Mouse (Mus musculus): Measurements from ENCODE around the gene Stx1b. TPM values are rescaled to one million over a fixed set of nuclear protein-coding genes. Genes with fewer than 3 reads are reported as not detected.
"Not testable (repeated sequence)": the region's sequence is repeated elsewhere in the genome, so short reads cannot be mapped to it uniquely, and the experiment has no call there.

Stx1b gene
- total RNA-seq, 2 experiments from 2014 or later: 449 to 456 TPM

GRCm38 (mm10) chr7:127800435-127801009 is 23.8 kb downstream of the Stx1b start, which contains the start of gene Hsd3b7:
Hsd3b7 (plus strand) TSS chr7:127800604.
- TF ChIP-seq CTCF (IDR thresholded peaks at IDR 0.05): peak; percentile 97
- peak within 1 kb of the TSS; percentile 44 for H3K4me3 ChIP-seq
- intact Hi-C loops (cut with DNase I): loop anchor here (1.0 kb wide), 1 partner anchor 75 kb away; no protein-coding TSS in a partner anchor
- DNase-seq (ENCODE audit: extremely low spot score in 1 of 2, low spot score in 2 of 2): peak; percentile 84 to 89
- H3K27ac ChIP-seq: peak within 1 kb of the TSS; percentile 80

- Histone ChIP-seq H3K4me3 (no peak overlapping the region), H3K27ac (no peak overlapping the region)
- DNase-seq (ENCODE audit: extremely low spot score in 1 of 2, low spot score in 2 of 2): no peak
- no peak for TF ChIP-seq CTCF (IDR thresholded peaks at IDR 0.05)
- intact Hi-C loops (cut with DNase I): loop anchor here (1.0 kb wide), 1 partner anchor 76 kb away; no protein-coding TSS in a partner anchor
Measured at GRCm38 (mm10) chr7:127799738-127800137, 24.6 kb downstream of the Stx1b start.

- intact Hi-C loops (cut with DNase I): no loop called here
- DNase-seq (ENCODE audit: extremely low spot score in 1 of 2, low spot score in 2 of 2): no peak
- H3K27ac ChIP-seq: no peak overlapping the region
Measured at GRCm38 (mm10) chr7:127799211-127799610, 25.1 kb downstream of the Stx1b start.

GRCm38 (mm10) chr7:127798591-127798990 is 25.8 kb downstream of the Stx1b start:
- Histone ChIP-seq H3K27ac (no peak overlapping the region), H3K4me3 (no peak overlapping the region)
- TF ChIP-seq CTCF (IDR thresholded peaks at IDR 0.05): no peak
- intact Hi-C loops (cut with DNase I): no loop called here
- no peak for DNase-seq (ENCODE audit: extremely low spot score in 1 of 2, low spot score in 2 of 2)

More at GRCm38 (mm10) chr7:127799211-127799610, 25.1 kb downstream of the Stx1b start:
- H3K4me3 ChIP-seq: no peak overlapping the region
- TF ChIP-seq CTCF (IDR thresholded peaks at IDR 0.05): no peak

- intact Hi-C loops (cut with DNase I): no loop called here
- DNase-seq (ENCODE audit: extremely low spot score in 1 of 2, low spot score in 2 of 2): no peak
Measured at GRCm38 (mm10) chr7:127797076-127797845, 27.1 kb downstream of the Stx1b start.

GRCm38 (mm10) chr7:127785308-127785707 is 39.0 kb downstream of the Stx1b start, which contains the start of gene Gm49388:
Gm49388 (plus strand) TSS chr7:127785608.
- H3K4me3 ChIP-seq: no peak within 1 kb of the TSS
- no peak for DNase-seq (ENCODE audit: extremely low spot score in 1 of 2, low spot score in 2 of 2)
- H3K27ac ChIP-seq: no peak within 1 kb of the TSS
- intact Hi-C loops (cut with DNase I): no loop called here
- no peak for TF ChIP-seq CTCF (IDR thresholded peaks at IDR 0.05)

More at GRCm38 (mm10) chr7:127797076-127797845, 27.1 kb downstream of the Stx1b start:
- Histone ChIP-seq H3K4me3 (no peak overlapping the region), H3K27ac (no peak overlapping the region)
- no peak for TF ChIP-seq CTCF (IDR thresholded peaks at IDR 0.05)

- Histone ChIP-seq H3K27ac (no peak overlapping the region; the same call in 1 of the 2 replicates), H3K4me3 (peak overlapping the region; percentile 86)
- intact Hi-C loops (cut with DNase I): loop anchor here (5.0 kb wide), 1 partner anchor 189 kb away; the partner anchor contains the start of gene Fus
- TF ChIP-seq CTCF (IDR thresholded peaks at IDR 0.05): no peak
- DNase-seq (ENCODE audit: extremely low spot score in 1 of 2, low spot score in 2 of 2): no peak
Measured at GRCm38 (mm10) chr7:127778350-127778749, 46.0 kb downstream of the Stx1b start.

GRCm38 (mm10) chr7:127777474-127778266 is 46.7 kb downstream of the Stx1b start:
- Histone ChIP-seq H3K4me3 (peak overlapping the region; percentile 86), H3K27ac (peak overlapping the region; percentile 100)
- DNase-seq (ENCODE audit: extremely low spot score in 1 of 2, low spot score in 2 of 2): peak; percentile 45 to 61
- intact Hi-C loops (cut with DNase I): loop anchor here (2.0 to 5.0 kb wide), 2 partner anchors 63 to 190 kb away; partner anchors contain the start of gene Fus
- no peak for TF ChIP-seq CTCF (IDR thresholded peaks at IDR 0.05)

- intact Hi-C loops (cut with DNase I): loop anchor here (2.0 to 5.0 kb wide), 2 partner anchors 64 to 190 kb away; partner anchors contain the start of gene Fus
- Histone ChIP-seq H3K27ac (peak overlapping the region; percentile 100), H3K4me3 (peak overlapping the region; percentile 86)
- DNase-seq (ENCODE audit: extremely low spot score in 1 of 2, low spot score in 2 of 2): peak; percentile 95 to 96
- TF ChIP-seq CTCF (IDR thresholded peaks at IDR 0.05): no peak
Measured at GRCm38 (mm10) chr7:127776878-127777473, 47.4 kb downstream of the Stx1b start.

GRCm38 (mm10) chr7:127776426-127776825 is 47.9 kb downstream of the Stx1b start, which contains the start of gene Setd1a:
Setd1a (plus strand) TSS chr7:127776670.
- peak; percentile 88 to 89 for DNase-seq (ENCODE audit: extremely low spot score in 1 of 2, low spot score in 2 of 2)
- H3K27ac ChIP-seq: peak within 1 kb of the TSS; percentile 100
- no peak for TF ChIP-seq CTCF (IDR thresholded peaks at IDR 0.05)
- H3K4me3 ChIP-seq: peak within 1 kb of the TSS; percentile 86
- intact Hi-C loops (cut with DNase I): loop anchor here (2.0 to 5.0 kb wide), 2 partner anchors 64 to 191 kb away; partner anchors contain the start of gene Fus

GRCm38 (mm10) chr7:127775837-127776236 is 48.5 kb downstream of the Stx1b start:
- not testable (repeated sequence) for DNase-seq (ENCODE audit: extremely low spot score in 1 of 2, low spot score in 2 of 2)
- peak overlapping the region; percentile 100 for H3K27ac ChIP-seq
- intact Hi-C loops (cut with DNase I): loop anchor here (2.0 to 5.0 kb wide), 2 partner anchors 65 to 191 kb away; partner anchors contain the start of gene Fus
- peak overlapping the region; percentile 86 for H3K4me3 ChIP-seq

Measured in left cerebral cortex, adult 2 months (tissue).